Mouse (Mus musculus): Measurements from ENCODE around the gene Hoxc11.

GRCm38 (mm10) chr15:102978615-102979515 is 24.6 kb downstream of the Hoxc11 start:
- TF ChIP-seq CTCF (conservative IDR thresholded peaks at IDR 0.05; ENCODE audit: low read length) (no peak), NANOG (IDR thresholded peaks at IDR 0.05; ENCODE audit: borderline replicate concordance, low read length) (no peak), POU5F1 (IDR thresholded peaks at IDR 0.05; ENCODE audit: borderline replicate concordance, low read length) (no peak)

Measured in E14TG2a.4 (cell line).